17 mouse cellular contexts compared by ENCODE assay signal in the genomic region with DNA sequence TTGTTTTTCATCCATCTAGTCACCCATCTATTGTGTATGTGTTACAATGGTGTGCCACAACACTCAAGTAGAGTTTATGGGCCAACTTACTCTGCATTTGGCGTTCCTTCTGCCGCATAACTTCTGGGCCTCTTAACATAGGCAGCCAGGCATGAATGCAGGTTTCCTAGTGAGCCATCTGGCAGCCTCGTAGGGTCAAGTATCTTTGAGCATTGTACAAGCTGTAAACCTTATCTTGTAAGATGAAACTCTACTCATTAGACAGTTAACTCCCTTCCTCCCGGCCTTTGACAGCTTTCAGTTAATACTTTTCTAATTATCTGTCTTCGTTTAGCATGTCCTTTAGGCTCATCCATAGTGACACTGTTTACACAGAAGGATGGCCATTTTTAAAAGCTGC.
DNase-seq lines count a peak whose midpoint lies in the region; ATAC-seq and TF ChIP-seq lines count a peak whose summit lies in the region.
"Had no signal": no experiment of that assay in that cellular context is flagged by ENCODE, and none has a peak within 500 bp of the region (broad histone marks: within the 10 kb centered on the region; RNA-seq: fewer than 3 reads in every experiment).

No protein-coding gene starts in this region.

- 0 out of 2 replicates have a peak, but pooled peaks cover 2% of the 10 kb centered on the region for H3K4me1 ChIP-seq in kidney, postnatal 0 days (replicated peaks; ENCODE audit: insufficient read depth, low read length)
- no peaks in the 10 kb centered on the region for H3K4me1 ChIP-seq in liver, embryonic 12.5 days
- H3K4me1 ChIP-seq: neural tube, embryonic 12.5 days had no signal

- H3K36me3 ChIP-seq in kidney, postnatal 0 days (ENCODE audit: insufficient read depth, low read length) = peaks cover 35% of the 10 kb centered on the region
- H3K36me3 ChIP-seq in liver, embryonic 12.5 days = peaks cover 78% of the 10 kb centered on the region

- no peak overlapping the region for H3K4me2 ChIP-seq in kidney, postnatal 0 days (ENCODE audit: low read length)
- H3K4me2 ChIP-seq in liver, embryonic 12.5 days = no peak overlapping the region
- H3K4me2 ChIP-seq: limb, embryonic 15.5 days; lung, embryonic 14.5 days; neural tube, embryonic 12.5 days had no signal

- no peak overlapping the region for H3K27ac ChIP-seq in kidney, postnatal 0 days
- no peak overlapping the region for H3K27ac ChIP-seq in liver, embryonic 12.5 days
- H3K27ac ChIP-seq: limb, embryonic 15.5 days; macrophage; neural tube, embryonic 12.5 days had no signal

- H3K9ac ChIP-seq in kidney, postnatal 0 days (ENCODE audit: low read depth, low read length) = no peak overlapping the region
- H3K9ac ChIP-seq in liver, embryonic 12.5 days = no peak overlapping the region
- H3K9ac ChIP-seq: limb, embryonic 15.5 days; lung, embryonic 14.5 days; neural tube, embryonic 12.5 days had no signal

- no peaks in the 10 kb centered on the region for H3K9me3 ChIP-seq in kidney, postnatal 0 days (replicated peaks; ENCODE audit: low read length)
- H3K9me3 ChIP-seq in liver, embryonic 12.5 days (replicated peaks) = no peaks in the 10 kb centered on the region
- H3K9me3 ChIP-seq: limb, embryonic 15.5 days; neural tube, embryonic 12.5 days had no signal

- no peak for TF ChIP-seq CTCF in kidney, postnatal 0 days (IDR thresholded peaks at IDR 0.05; ENCODE audit: low read depth)

- H3K27me3 ChIP-seq in kidney, postnatal 0 days (ENCODE audit: insufficient read depth, low read length) = no peaks in the 10 kb centered on the region
- no peaks in the 10 kb centered on the region for H3K27me3 ChIP-seq in liver, embryonic 12.5 days (replicated peaks)
- H3K27me3 ChIP-seq: limb, embryonic 15.5 days; neural tube, embryonic 12.5 days had no signal

- 35% methylated on average over 5 of the region's 5 CpGs for WGBS in kidney, postnatal 0 days
- WGBS in liver, embryonic 12.5 days (ENCODE audit: insufficient replicate concordance) = 47% methylated on average over 5 of the region's 5 CpGs

- ATAC-seq in kidney, postnatal 0 days (replicated peaks; ENCODE audit: low FRiP score, low read depth) = no peak
- ATAC-seq in liver, embryonic 12.5 days = no peak
- ATAC-seq: activated CD4-positive, CD25-positive, alpha-beta regulatory T cell, adult 4 months; hindbrain, embryonic 16.5 days; midbrain, embryonic 16.5 days had no signal

- no peak overlapping the region for H3K4me3 ChIP-seq in kidney, postnatal 0 days (replicated peaks; ENCODE audit: low read depth, low read length)
- no peak overlapping the region for H3K4me3 ChIP-seq in liver, embryonic 12.5 days
- H3K4me3 ChIP-seq: limb, embryonic 15.5 days; neural tube, embryonic 12.5 days had no signal

- DNase-seq in kidney, postnatal 0 days (ENCODE audit: low spot score) = peak; percentile 26
- no peak for DNase-seq in kidney, adult 11 months
- DNase-seq in brain, adult 2 months (ENCODE audit: low read depth, low spot score) = peak; percentile 75
- DNase-seq in cerebellum, adult 9-10 months = peak; percentile 68
- peak; percentile 9 for DNase-seq in retina, postnatal 1 day
- DNase-seq in left cerebral cortex, adult 18-20 months (ENCODE audit: low spot score in 2 of 2) = no peak
- DNase-seq: adrenal gland, postnatal 36 days; kidney, adult 9 months; lung, embryonic 14.5 days; right cerebral cortex, postnatal 4 days had no signal

Comparison
In these comparisons a context has a peak if more than half of its experiments do, and no peak if none do; other contexts are left out.
1. DNase-seq: peak in kidney, postnatal 0 days (single experiment), brain, adult 2 months (single experiment), cerebellum, adult 9-10 months (single experiment) and retina, postnatal 1 day (single experiment); none in kidney, adult 11 months (single experiment) and left cerebral cortex, adult 18-20 months (0 of 2).